Mouse (Mus musculus) frontal cortex, postnatal 36 days (tissue): ENCODE data around the gene Pdp2.
"Not testable (repeated sequence)": the region's sequence is repeated elsewhere in the genome, so short reads cannot be mapped to it uniquely, and the experiment has no call there.

ENCODE experiments used
- DNase-seq, 2 experiments: peaks; one replicate each; pipeline ENCODE4 v3.0.0; 2022; ENCODE audit warnings: low spot score in 2 of 2

Gene Pdp2

DNA sequence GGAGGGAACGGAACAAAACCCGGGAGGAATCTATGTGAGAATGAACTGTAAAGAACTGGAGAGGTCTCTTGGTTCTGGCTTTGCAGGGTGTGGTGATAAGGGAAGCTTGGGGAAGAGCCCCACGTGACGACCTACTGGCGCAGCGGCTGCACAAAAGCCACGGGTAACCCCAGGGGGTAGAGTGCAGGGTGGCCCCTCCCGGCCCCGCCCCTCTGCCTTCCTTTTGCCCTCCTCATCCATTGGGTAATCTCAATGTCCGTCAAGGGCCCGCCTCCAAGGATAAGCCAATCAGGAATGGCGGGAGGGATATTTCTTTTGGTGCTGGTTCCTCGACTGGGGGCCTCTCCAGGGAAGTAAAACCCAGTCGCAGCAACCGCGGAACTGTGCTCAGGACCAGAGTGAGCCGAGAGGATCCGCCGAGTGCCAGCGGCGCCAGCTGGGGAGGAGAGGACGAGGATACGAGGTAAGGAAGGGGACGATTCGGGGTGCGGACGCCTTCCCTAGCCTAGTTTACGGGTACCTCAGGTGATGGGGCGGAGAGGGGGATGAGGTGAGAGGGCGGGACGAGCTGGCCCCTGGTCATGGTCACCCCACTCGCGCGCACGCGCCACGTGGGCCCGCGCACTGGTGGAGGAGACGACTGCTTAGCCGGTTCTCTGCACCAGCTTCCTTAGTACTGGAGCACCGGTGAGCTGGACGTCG, at the start of gene Pdp2:
Gene Pdp2 (plus strand): TSS at position 319 of the 702 bp plus-strand sequence.
- peak; percentile 91 to 94 for DNase-seq

DNA sequence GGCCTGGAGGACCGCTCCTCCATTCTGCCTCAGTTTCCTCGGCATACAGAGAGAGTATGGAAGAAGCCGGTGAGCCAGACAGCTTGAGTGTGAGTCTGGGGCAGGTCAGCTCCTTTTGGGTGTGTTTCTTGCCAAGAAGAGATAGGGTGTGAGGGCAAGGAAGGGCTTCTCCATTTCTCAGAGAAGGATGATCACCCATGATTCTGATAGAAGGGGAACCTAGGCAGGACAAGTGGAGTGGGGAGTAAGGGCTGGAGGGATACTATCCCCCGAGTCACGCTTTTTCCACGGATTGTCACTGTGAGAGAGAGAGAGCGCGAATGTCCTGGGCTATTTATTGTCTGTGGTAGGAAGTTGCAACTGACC, 49.8 kb upstream of the Pdp2 start:
- DNase-seq, result no peak

DNA sequence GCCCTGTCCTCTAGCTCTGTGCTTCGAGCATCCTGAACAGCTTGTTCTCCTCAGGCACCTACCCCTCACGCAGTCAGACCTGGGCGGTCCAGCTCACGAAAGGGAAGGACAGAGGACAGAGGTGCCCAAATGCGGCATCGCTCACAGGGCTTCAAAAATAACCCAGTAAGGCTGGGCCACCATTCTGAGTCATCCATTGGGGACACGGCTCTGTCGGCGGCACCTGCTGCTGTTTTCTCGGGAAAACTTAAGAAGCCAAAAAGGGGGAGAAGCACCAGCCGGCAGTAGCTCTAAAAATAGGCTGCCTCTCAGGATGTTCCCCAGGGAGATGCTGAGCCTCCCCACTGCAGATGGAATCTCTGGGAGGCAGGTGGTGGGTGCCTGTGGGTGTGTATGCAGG, 49.1 kb upstream of the Pdp2 start:
- peak; percentile 82 to 89 for DNase-seq

DNA sequence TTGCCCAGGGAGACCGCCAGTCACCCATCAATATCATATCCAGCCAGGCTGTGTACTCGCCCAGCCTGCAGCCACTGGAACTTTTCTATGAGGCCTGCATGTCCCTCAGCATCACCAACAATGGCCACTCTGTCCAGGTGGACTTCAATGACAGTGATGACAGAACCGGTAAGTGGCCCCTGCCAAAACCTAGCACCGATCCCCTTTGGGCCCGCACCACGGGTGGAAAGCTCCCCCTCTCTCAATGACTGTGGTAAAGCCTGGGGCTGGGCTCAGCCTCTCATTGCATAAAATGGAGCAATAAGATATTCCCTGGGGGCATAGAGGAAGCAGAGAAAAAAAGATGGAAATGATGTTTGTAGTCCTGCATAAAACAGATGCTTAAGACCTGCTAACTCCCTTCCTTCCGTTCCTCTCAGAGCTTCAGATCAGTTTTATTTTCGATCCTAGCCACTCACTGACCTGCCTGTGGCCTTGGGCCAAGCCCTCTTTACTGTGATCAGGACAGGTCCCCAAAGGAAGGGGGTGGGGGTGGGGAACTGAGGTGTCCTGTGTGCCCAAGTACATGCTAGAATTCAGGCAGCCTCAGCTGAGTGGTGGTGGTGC, 47.7 kb upstream of the Pdp2 start:
- no peak for DNase-seq

DNA sequence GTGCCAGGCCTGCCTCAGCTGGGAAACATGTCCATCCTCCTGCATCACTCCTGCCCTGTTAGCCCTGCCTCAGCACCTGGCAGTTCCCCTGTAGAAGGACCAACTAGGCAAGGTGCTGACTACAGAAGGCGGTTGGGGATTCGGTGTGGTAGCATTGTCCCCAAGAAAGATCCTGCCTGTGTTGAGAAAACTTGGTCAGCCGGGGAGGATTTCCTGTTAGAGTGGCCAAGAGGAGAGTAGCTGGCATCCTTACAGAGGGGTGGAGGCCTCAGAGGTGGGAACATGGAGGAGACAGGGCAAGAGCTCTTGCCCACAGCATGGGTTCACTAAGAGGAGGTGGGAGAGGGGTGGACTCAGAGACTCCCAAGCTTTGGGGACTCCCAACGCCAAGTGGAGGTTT, 36.1 kb upstream of the Pdp2 start:
- DNase-seq, result no peak

DNA sequence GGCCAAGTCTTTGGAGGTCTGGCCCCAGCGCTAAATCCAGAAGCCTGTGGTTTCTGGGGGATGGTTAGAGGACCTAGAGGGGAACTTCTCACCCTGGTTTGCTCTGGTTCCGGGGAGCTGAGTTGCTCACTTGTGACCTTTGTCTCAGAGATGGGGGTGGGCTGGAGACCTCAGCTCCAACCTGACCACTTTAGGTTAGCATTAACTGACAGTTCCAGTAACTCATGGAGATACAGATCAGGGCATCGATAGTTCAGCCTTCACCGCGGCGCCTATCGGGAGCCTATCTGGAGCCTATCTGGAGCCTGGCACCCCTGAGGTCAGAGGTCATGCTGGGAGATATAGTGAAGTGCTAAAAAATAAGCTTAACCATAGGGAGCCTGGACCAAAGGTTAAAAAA, 34.0 kb upstream of the Pdp2 start:
- DNase-seq, result no peak

DNA sequence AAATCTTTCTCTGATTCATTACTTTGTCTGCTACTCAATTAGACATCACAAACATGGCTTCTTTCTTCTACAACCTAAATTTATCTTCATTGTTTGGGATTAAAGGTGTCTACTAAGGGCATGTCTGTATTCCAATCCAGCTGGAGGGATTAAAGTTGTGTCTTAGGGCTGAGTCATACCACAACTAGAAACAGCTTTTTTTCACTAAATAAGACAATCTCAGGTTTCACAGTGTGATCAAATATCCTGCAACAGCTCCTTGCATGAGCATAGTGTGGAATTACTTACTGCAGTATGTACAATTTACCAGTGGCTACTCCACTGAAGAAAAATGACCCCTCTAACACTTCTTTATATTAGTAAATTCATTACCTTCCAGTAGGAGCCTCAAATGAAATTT, 30.5 kb upstream of the Pdp2 start:
- DNase-seq, result no peak

DNA sequence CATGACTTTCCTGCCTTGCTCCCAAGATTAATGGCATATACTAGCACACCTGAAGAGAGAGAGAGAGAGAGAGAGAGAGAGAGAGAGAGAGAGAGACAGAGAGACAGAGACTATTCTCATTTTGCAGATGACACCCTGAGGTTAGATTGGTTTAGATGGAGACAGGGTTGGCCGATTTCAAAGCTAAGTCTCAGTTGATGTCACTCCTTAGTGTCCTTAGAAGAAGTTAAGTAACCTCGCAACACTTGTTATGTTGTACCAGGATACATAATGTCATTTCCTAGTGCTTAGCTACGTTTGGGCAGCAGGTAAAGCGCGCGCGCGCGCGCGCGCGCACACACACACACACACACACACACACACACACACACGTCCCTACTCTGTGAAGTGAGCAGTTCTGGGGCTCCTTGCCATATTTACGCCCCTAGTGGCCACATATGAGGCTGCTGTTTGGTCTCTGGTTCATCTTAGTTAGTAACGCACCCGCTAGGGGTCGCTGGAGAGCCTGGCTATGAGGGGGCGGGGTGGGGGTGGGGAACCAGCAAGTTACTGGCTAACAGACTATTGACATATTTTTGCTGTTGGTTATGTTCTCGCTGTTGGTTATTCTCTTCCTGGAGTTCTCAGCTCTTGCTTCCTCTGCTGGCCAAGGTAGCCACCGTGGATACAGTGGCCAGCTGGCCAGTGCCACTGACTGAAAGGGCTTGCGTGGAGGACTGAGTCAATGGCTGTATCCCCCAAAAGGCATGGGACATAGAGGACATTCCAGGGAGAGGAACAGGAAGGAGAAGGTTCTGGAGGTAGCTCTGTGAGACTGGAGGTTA, 26.4 kb upstream of the Pdp2 start:
- DNase-seq, result peak; percentile 72 to 82

DNA sequence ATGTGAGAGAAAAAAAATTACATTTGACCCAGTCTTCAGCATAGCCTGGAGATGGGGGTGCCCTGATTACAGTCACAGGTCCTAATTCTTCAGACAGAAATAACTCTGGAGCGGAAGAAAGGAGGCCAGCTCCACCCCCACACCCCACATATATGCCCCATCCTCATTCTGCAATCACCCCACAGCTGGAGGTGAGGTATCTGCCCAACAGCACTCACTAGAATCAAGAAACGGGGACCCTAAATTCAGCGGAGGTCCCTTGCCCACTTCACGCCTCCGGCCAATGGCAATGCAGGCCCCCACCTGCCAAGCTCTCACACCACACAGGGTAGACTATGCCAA, 25.8 kb upstream of the Pdp2 start:
- DNase-seq, result no peak

DNA sequence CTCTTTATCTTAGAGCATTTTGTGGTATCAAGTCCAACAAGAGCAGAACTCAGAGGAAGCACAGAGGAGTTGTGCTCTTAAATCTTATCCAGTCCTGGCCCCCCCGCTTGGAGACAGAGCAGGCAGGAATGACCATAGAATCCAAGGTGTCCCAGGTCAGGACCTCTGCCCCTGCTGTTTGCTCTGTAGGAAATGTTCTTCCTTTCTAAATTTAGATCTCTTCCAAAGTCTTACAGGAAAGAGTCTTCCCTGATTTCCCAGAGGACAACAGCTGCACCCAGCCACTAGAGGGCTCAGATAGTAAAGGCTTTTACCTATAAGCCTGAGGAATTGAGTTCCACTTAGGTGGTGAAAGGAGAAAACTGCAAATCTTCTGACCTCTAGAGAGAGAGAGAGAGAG, 21.7 kb upstream of the Pdp2 start:
- DNase-seq, result no peak

DNA sequence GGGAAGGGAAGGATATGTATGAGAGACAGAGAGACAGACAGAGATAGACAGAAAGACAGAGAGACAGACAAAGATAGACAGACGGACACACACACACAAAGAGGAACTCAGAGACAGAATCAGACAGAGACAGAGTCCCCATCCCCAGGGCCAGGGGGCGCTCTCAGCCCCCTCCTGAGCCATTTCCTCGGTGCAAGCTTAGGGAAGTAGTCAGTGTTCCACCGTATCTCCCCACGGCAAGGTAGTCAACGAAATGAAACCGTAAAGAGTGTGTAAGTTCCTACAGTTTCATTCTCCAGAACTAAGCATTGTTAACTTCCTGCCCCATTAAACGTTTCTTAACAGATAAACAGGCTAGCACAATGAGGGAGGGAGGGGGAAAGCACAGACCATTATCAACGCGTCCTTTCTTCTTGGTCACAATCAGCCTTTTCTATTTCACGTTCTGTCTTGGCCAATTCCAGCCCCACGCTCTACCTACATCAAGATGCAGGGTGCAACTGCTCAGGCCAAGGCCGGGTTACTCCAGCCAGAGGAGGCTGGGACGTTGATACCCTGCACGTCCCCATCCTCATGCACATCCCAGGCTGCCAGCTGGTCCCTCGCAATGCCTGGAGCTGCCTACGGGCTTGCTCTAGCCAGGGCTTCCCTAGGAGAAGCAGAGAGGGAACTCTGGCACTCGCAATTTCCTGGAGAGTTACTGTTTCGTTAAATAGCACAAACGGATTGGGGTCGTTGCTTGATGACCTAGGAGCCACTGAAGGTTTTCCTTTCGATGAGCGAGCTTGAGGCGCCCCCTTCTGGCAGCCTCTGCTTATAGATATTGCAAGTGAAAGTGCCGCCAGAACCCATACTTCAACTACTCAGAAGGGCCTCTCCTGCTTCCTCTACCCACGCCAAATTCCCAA, 20.6 kb upstream of the Pdp2 start:
- DNase-seq, result peak; percentile 85

DNA sequence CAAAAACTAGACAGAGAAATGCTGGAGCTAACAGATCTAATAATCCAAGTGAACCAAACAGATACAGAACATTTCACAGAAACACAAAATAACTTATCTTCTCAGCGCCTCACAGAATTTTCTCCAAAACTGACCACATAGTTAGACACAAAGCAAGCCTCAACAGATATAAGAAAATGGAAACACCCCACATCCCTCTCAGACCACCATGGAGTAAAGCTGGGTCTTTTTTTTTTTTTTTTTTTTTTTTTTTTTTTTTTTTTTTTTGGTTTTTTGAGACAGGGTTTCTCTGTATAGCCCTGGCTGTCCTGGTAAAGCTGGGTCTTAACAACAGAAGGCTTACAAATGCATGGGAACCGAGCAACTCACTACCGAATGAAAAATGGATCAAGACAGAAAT, 14.4 kb upstream of the Pdp2 start:
- DNase-seq, result no peak

DNA sequence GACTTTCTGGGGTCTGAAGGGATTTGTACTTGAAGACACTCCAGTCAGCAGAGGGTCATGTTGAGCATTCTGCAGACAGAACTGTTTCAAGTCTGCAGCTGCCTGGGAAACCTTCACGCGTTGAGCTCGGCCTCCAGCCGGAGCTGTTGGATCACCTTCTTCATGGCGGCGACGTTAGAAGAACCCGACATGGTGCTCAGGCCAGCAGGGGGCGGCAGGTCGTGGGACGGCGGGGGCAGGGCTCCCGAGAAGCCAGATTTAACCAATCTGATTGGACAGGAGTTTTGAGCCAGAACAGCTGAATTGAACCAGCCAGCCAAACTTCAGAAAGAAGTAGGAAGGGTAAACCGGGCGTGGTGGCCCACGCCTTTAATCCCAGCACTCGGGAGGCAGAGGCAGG, 13.6 kb upstream of the Pdp2 start:
- not testable (repeated sequence) for DNase-seq

DNA sequence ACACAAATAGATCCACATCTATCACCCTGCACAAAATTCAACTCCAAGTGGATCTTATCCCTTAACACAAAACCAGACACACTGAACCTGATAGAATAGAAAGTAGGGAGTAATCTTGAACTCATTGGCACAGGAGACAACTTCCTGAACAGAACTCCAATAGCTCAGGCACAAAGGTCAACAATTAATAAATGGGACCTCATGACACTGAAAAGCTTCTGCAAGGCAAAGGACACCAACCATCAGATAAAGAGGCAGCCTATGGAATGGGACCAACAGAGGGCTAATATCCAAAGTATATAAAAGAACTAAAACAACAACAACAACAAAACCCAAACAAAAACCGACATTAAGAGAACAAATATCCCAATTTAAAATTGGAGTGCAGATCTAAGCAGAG, 6.7 kb upstream of the Pdp2 start:
- no peak for DNase-seq

DNA sequence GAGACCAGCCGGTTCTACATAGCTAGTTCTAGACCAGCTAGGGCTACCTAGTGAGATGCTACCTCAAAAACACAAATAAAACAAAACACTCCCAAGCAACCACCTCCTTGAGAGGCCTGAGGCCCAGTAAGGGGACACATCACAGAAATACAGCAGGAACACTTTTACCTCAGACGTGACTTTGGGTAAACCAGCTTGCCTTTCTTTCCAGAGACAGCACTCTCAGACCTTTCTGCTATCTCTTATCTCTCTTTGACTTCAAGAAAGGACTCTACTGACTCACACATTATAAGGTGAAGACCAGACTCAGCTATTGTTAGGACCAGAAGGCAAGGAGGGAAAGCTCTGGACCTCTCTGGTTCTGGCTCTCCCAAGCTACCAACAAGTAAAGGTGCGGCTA, 967 bp upstream of the Pdp2 start:
- no peak for DNase-seq

DNA sequence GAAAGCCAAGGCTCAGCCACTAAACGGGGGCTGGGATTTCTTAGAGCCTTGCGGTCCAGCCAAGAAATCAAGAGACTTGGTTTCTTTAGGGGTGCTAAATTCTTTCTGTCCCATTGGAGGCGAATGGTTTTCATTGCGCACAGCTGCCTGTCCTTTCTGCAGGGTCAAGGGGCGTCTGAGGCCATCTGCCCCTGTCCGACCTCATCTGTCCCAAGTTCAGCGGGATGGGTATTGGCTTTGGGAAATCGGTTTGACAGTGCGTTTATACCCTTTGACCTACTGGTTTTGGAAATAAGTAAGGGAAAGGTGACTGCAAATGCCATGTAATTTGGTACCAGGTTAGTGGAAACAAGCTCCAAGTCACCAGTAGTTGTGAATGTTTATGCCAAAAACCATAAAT, 605 bp downstream of the Pdp2 start:
- no peak for DNase-seq

DNA sequence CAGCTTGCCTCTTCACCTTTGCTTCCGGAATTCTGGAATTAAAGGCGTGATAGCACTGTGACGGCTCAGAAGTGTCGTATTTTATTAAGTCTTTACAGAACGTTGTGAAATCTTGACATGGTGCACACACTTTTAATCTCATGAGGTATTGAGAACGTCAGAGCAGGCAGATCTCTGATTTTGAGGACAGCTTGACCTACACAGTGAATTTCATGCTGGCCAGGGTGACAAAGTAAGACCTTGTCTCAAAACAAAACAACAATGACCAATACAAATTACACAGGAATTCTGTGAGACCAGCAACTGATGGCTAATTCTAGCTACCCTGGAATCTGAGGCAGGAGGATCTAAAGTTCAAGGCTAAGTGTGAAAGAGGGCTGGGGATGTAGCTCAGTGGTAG, 1.3 kb downstream of the Pdp2 start:
- DNase-seq, result no peak

DNA sequence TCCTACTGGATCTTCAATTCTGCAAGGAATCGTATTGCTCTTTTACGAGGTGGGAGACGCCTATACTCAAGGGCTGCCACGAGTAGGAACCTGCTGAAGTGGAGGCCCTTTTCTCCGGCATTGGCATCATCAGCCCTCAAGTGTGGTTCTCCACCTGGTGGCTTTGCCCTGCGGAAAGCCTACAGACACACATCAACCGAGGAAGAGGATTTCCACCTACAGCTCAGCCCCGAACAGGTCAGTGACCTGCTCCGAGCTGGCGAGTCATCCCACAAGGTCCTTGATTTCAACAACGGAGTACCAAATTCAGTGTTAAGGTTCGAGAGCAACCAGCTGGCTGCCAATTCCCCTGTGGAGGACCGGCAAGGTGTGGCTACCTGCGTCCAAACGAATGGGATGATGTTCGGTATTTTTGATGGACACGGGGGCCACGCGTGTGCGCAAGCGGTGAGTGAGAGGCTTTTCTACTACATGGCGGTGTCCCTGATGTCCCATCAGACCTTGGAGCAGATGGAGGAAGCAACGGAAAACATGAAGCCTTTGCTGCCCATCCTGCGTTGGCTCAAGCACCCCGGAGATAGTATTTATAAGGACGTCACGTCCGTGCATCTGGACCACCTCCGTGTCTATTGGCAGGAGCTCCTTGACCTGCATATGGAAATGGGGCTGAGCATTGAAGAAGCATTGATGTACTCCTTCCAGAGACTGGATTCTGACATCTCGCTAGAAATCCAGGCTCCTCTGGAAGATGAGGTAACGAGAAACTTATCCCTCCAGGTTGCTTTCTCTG, 2.5 kb downstream of the Pdp2 start:
- no peak for DNase-seq

DNA sequence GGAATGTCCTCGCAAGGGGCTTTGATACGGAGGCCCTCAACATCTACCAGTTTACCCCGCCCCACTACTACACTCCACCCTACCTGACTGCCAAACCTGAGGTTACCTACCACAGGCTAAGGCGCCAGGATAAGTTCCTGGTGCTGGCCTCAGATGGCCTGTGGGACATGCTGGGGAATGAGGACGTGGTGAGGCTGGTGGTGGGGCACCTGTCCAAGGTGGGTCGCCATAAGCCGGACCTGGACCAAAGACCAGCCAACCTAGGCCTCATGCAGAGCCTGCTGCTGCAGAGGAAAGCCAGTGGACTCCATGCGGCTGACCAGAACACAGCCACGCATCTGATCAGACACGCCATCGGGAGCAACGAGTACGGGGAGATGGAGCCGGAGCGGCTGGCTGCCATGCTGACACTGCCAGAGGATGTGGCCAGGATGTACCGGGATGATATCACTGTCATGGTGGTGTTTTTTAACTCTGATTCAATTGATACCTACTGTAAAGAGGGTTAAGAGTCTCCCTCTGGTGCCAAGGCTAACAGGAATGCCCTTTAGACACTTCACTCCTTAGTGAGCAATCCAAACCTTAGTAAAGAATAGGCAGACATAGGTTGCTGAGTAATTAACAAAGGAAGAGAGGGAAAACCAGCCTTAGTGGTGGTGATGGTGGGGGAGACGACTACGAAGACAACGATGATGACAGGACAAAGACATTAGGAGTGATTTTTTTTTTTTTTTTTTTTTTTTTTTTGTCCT, 3.5 kb downstream of the Pdp2 start:
- DNase-seq, result no peak

DNA sequence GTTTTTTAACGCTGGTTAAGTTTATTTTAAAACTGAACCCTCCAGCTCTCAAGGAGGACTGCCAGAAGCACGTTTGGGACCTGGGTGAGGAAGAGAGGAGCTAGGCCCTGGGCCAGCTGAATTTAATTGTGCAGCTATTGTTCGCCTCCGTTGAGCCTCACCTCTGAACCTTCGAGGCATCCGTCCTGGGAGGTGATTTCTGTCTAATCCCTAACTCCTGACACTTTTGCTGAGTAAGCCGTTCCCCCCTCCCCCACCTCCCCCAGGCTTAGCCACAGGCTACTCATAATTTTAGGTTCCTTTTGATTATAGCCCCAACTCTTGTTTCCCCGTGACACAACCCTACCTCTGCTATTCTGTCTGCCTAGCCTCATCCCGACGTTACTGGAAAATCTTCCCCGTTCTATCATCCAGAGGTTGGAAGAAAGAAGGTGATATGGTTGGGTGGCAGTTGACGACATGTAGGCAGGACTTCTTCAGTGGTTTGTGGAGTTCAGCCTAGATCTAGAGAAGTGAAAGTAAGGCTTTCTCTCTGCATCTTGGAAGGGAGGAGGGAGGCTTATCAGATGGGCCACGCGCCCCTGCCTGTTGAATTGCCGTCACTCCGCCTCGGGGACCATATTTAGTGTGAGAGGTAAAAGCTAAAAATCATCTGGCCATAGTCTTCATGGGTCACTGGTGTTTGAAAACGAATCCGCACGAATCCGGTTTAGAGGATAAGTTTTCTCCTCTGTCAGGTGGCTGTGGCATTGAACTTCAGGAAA, 4.7 kb downstream of the Pdp2 start:
- DNase-seq, result no peak
